Mouse (Mus musculus): ENCODE measurements around the gene Osbpl8.

The Osbpl8 gene

GRCm38 (mm10) chr10:111155065-111155464 lies 9.5 kb upstream of the Osbpl8 start:
- no peak for DNase-seq (ENCODE audit: low read depth)

GRCm38 (mm10) chr10:111155571-111155970 lies 9.0 kb upstream of the Osbpl8 start:
- no peak for DNase-seq (ENCODE audit: low read depth)

- DNase-seq (ENCODE audit: low read depth): no peak
These were observed 8.0 kb upstream of the Osbpl8 start for GRCm38 (mm10) chr10:111156394-111157190.

GRCm38 (mm10) chr10:111157241-111157659 lies 7.3 kb upstream of the Osbpl8 start:
- no peak for DNase-seq (ENCODE audit: low read depth)

- DNase-seq (ENCODE audit: low read depth): no peak
These were observed 4.6 kb upstream of the Osbpl8 start for GRCm38 (mm10) chr10:111159789-111160522.

- DNase-seq (ENCODE audit: low read depth): no peak
These were observed 4.0 kb upstream of the Osbpl8 start for GRCm38 (mm10) chr10:111160540-111160939.

GRCm38 (mm10) chr10:111161373-111161772 lies 3.2 kb upstream of the Osbpl8 start:
- no peak for DNase-seq (ENCODE audit: low read depth)

GRCm38 (mm10) chr10:111163025-111163424 lies 1.5 kb upstream of the Osbpl8 start:
- no peak for DNase-seq (ENCODE audit: low read depth)

GRCm38 (mm10) chr10:111163601-111164240 lies 831 bp upstream of the Osbpl8 start:
- DNase-seq (ENCODE audit: low read depth): no peak

GRCm38 (mm10) chr10:111165219-111165981 lies 848 bp downstream of the Osbpl8 start:
- DNase-seq (ENCODE audit: low read depth): no peak

GRCm38 (mm10) chr10:111166057-111166841 lies 1.7 kb downstream of the Osbpl8 start:
- no peak for DNase-seq (ENCODE audit: low read depth)

GRCm38 (mm10) chr10:111167444-111167843 lies 2.9 kb downstream of the Osbpl8 start:
- DNase-seq (ENCODE audit: low read depth): no peak

- no peak for DNase-seq (ENCODE audit: low read depth)
These were observed 3.8 kb downstream of the Osbpl8 start for GRCm38 (mm10) chr10:111168305-111168704.

- DNase-seq (ENCODE audit: low read depth): no peak
These were observed 6.8 kb downstream of the Osbpl8 start for GRCm38 (mm10) chr10:111171246-111171934.

GRCm38 (mm10) chr10:111173589-111174247 lies 9.2 kb downstream of the Osbpl8 start:
- DNase-seq (ENCODE audit: low read depth): no peak

GRCm38 (mm10) chr10:111177336-111177735 lies 12.8 kb downstream of the Osbpl8 start:
- no peak for DNase-seq (ENCODE audit: low read depth)

GRCm38 (mm10) chr10:111178024-111178423 lies 13.5 kb downstream of the Osbpl8 start:
- DNase-seq (ENCODE audit: low read depth): no peak

GRCm38 (mm10) chr10:111180633-111181032 lies 16.1 kb downstream of the Osbpl8 start:
- DNase-seq (ENCODE audit: low read depth): no peak

GRCm38 (mm10) chr10:111183634-111184270 lies 19.2 kb downstream of the Osbpl8 start:
- no peak for DNase-seq (ENCODE audit: low read depth)

All from fibroblast of lung, adult 2 months (primary cell).